In genomic region chr13:12210023-12210762, GRCm38 (mm10) we compare ENCODE assay signal across 9 mouse cellular contexts. TPM values are rescaled to one million over a fixed set of nuclear protein-coding genes. Genes with fewer than 3 reads are reported as not detected.
DNase-seq lines count a peak whose midpoint lies in the region; ATAC-seq and TF ChIP-seq lines count a peak whose summit lies in the region.
"Had no signal": no experiment of that assay in that cellular context is flagged by ENCODE, and none has a peak within 500 bp of the region (broad histone marks: within the 10 kb centered on the region; RNA-seq: fewer than 3 reads in every experiment).

No protein-coding gene starts in this region.

- H3K36me3 ChIP-seq in MEL (ENCODE audit: control insufficient read depth in 1 of 2, insufficient read depth in 2 of 2, low read length in 2 of 2) = peaks cover 0 to 23% of the 10 kb centered on the region in 2 experiments; a peak in 2 of 4 replicates
- H3K36me3 ChIP-seq in heart, embryonic 12.5 days = peaks cover 51% of the 10 kb centered on the region

- H3K4me1 ChIP-seq in MEL (ENCODE audit: control insufficient read depth in 1 of 2, insufficient read depth in 2 of 2, low read length in 2 of 2) = no peaks in the 10 kb centered on the region
- peaks cover 17% of the 10 kb centered on the region for H3K4me1 ChIP-seq in heart, embryonic 12.5 days (replicated peaks)

- H3K79me2 ChIP-seq in MEL (ENCODE audit: control insufficient read depth, insufficient read depth, low read length, poor library complexity) = no peaks in the 10 kb centered on the region

- H3K9ac ChIP-seq in MEL (ENCODE audit: control insufficient read depth, low read depth, low read length, poor library complexity, severe bottlenecking) = no peak overlapping the region
- no peak overlapping the region for H3K9ac ChIP-seq in heart, embryonic 12.5 days

- no peak overlapping the region for H3K27ac ChIP-seq in MEL (ENCODE audit: control insufficient read depth, low read depth, low read length)
- H3K27ac ChIP-seq in heart, embryonic 12.5 days (ENCODE audit: poor library complexity, severe bottlenecking) = no peak overlapping the region

- TF ChIP-seq CTCF in MEL (IDR thresholded peaks at IDR 0.05 in 2 of 3, conservative IDR thresholded peaks at IDR 0.05 in 1 of 3; ENCODE audit: control insufficient read depth in 1 of 3, insufficient read depth in 1 of 3, low read depth in 2 of 3, low read length in 3 of 3, poor library complexity in 1 of 3, severe bottlenecking in 1 of 3) = peak; percentile 68 to 98 (median 83)

- H3K27me3 ChIP-seq in MEL (ENCODE audit: control insufficient read depth in 1 of 2, insufficient read depth in 2 of 2, low read length in 2 of 2) = no peaks in the 10 kb centered on the region
- no peaks in the 10 kb centered on the region for H3K27me3 ChIP-seq in heart, embryonic 12.5 days (replicated peaks)
- H3K27me3 ChIP-seq: megakaryocyte, embryonic 14.5 days had no signal

- WGBS in heart, embryonic 12.5 days = 71% methylated on average over 10 of the region's 10 CpGs

- DNase-seq in cerebellum, postnatal 10 days = peak; percentile 56 to 64
- DNase-seq in cerebellum, adult 9-11 months = no peak
- peak; percentile 81 for DNase-seq in MEL (ENCODE audit: low read depth, low spot score)
- peak; percentile 52 for DNase-seq in embryo, embryonic 9.5 days (ENCODE audit: extremely low spot score)
- peak; percentile 53 for DNase-seq in kidney, postnatal 14 days
- DNase-seq in lung, postnatal 36 days = peak; percentile 70
- DNase-seq in spleen, adult 12 weeks (ENCODE audit: low spot score) = peak; percentile 23

- no peak overlapping the region for H3K4me3 ChIP-seq in MEL (ENCODE audit: control insufficient read depth in 1 of 2, insufficient read depth in 1 of 2, low read depth in 2 of 2, low read length in 2 of 2)
- H3K4me3 ChIP-seq in heart, embryonic 12.5 days = no peak overlapping the region
- H3K4me3 ChIP-seq: megakaryocyte, embryonic 14.5 days had no signal

- no peak for TF ChIP-seq EP300 in MEL (IDR thresholded peaks at IDR 0.05; ENCODE audit: low read depth in 1 of 2, low read length in 2 of 2)

- TF ChIP-seq RAD21 in MEL (IDR thresholded peaks at IDR 0.05; ENCODE audit: low read depth, low read length) = peak; percentile 78

- TF ChIP-seq POLR2A in MEL (IDR thresholded peaks at IDR 0.05; ENCODE audit: control insufficient read depth in 1 of 2, insufficient read depth in 1 of 2, low read depth in 1 of 2, low read length in 2 of 2, poor library complexity in 1 of 2) = no peak

- peak; percentile 55; the same call in 1 of the 2 replicates for ATAC-seq in heart, embryonic 12.5 days (ENCODE audit: insufficient number of reproducible peaks, low FRiP score)

- H3K9me3 ChIP-seq in MEL (replicated peaks; ENCODE audit: insufficient read depth, low read length) = no peaks in the 10 kb centered on the region
- no peaks in the 10 kb centered on the region for H3K9me3 ChIP-seq in heart, embryonic 12.5 days (replicated peaks)
- H3K9me3 ChIP-seq: megakaryocyte, embryonic 14.5 days had no signal

- H3K4me2 ChIP-seq in heart, embryonic 12.5 days = no peak overlapping the region

TF ChIP-seq in MEL, 35 proteins besides CTCF, POLR2A, EP300 and RAD21:
- TF ChIP-seq SMC3 (IDR thresholded peaks at IDR 0.05; ENCODE audit: low read depth, low read length) = peak; percentile 71
- no peak for TF ChIP-seq MYC (IDR thresholded peaks at IDR 0.05; ENCODE audit: low read depth, low read length)
- TF ChIP-seq TBP (IDR thresholded peaks at IDR 0.05; ENCODE audit: low read depth, low read length) = 0 out of 2 replicates have a peak, but pooled peaks have one; percentile 41
- TF ChIP-seq ZNF384 (IDR thresholded peaks at IDR 0.05; ENCODE audit: low read depth, low read length) = peak; percentile 99
TF ChIP-seq in MEL: peak in this region for 3.

RNA-seq across cellular contexts. Expression of gene Mtr, which starts 47.7 kb away (rescaled TPM):
- total RNA-seq in MEL (2012; rRNA removed) = 25.5 and 25.6 TPM in 2 replicates
- 10 to 100 TPM; 32.2 to 53.0 TPM for polyA plus RNA-seq in MEL (2012; ENCODE audit: insufficient read depth in 1 of 2, insufficient read length in 2 of 2, low read depth in 1 of 2, low replicate concordance in 2 of 2, missing spikeins in 1 of 2)
- polyA plus RNA-seq in heart, embryonic 12.5 days (2016; fragmentation: Nextera tagmentation; extraction: Ambion mirVana) = 18.7 and 20.0 TPM in 2 replicates
